Mouse (Mus musculus): ENCODE data around the gene Gemin7. TPM values are rescaled to one million over a fixed set of nuclear protein-coding genes. Genes with fewer than 3 reads are reported as not detected.
A peak's percentile ranks its signal among the peaks of the same experiment; 100 is the strongest.

Gemin7 gene
- polyA plus RNA-seq, 1 experiment from 2014 or later: 144 TPM

DNA sequence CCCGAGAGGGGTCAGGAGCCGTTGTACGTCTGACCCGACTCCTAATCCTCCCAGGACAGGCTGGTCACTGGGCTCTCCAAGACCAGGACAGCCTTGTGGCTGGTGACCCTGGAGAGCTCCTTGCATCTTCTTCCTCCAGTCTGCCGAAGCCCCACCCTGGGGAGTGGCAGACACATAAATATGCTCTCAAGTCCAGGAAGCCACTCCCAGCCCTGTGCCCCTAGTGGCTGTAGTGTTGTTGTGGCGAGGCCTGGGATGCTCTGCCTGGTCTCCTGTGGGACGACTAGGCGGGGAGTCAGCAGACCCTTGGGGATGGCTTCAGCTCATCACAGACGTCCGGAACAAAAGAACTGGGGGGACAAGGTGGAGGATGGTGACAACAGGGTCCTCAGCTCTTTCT lies 46.3 kb downstream of the Gemin7 start:
- Histone ChIP-seq H3K9me3 (ENCODE audit: control insufficient read depth, low read length) (no peaks in the 10 kb centered on the region), H3K27me3 (ENCODE audit: control insufficient read depth, insufficient read depth, low read length) (no peaks in the 10 kb centered on the region), H3K27ac (replicated peaks in 1 of 2; ENCODE audit: control insufficient read depth in 1 of 2, insufficient read depth in 1 of 2, low read depth in 2 of 2, low read length in 2 of 2) (no peak overlapping the region), H3K4me2 (ENCODE audit: low read length) (no peak overlapping the region), H3K4me3 (ENCODE audit: control insufficient read depth in 1 of 2, insufficient read depth in 1 of 2, low read depth in 1 of 2, low read length in 2 of 2) (no peak overlapping the region), H3K9ac (ENCODE audit: low read length) (no peak overlapping the region), H3K4me1 (ENCODE audit: control insufficient read depth in 2 of 2, insufficient read depth in 2 of 2, low read length in 2 of 2) (0 out of 4 replicates have a peak, but pooled peaks cover 0 to under 1% of the 10 kb centered on the region in 2 experiments), H3K36me3 (ENCODE audit: control insufficient read depth, insufficient read depth, low read length) (peaks cover 76% of the 10 kb centered on the region)
- WGBS: 74% methylated on average over 10 of the region's 10 CpGs
- ATAC-seq (ENCODE audit: insufficient number of reproducible peaks, insufficient read depth, low FRiP score, low read depth): no peak

- ATAC-seq (ENCODE audit: insufficient number of reproducible peaks, insufficient read depth, low FRiP score, low read depth): no peak
- no peak overlapping the region for H3K9ac ChIP-seq (ENCODE audit: low read length)
- H3K27ac ChIP-seq (replicated peaks in 1 of 2; ENCODE audit: control insufficient read depth in 1 of 2, insufficient read depth in 1 of 2, low read depth in 2 of 2, low read length in 2 of 2): no peak overlapping the region
- H3K4me1 ChIP-seq (ENCODE audit: control insufficient read depth in 2 of 2, insufficient read depth in 2 of 2, low read length in 2 of 2): peaks cover 11 to 19% of the 10 kb centered on the region in 2 experiments; a peak in 3 of 4 replicates
- peaks cover 54% of the 10 kb centered on the region for H3K27me3 ChIP-seq (ENCODE audit: control insufficient read depth, insufficient read depth, low read length)
- H3K4me2 ChIP-seq (ENCODE audit: low read length): no peak overlapping the region
- H3K9me3 ChIP-seq (ENCODE audit: control insufficient read depth, low read length): no peaks in the 10 kb centered on the region
- peaks cover 19% of the 10 kb centered on the region for H3K36me3 ChIP-seq (ENCODE audit: control insufficient read depth, insufficient read depth, low read length)
- no peak overlapping the region for H3K4me3 ChIP-seq (ENCODE audit: control insufficient read depth in 1 of 2, insufficient read depth in 1 of 2, low read depth in 1 of 2, low read length in 2 of 2)
- 82% methylated on average over 2 of the region's 2 CpGs for WGBS
These were observed 52.3 kb downstream of the Gemin7 start for GRCm38 (mm10) chr7:19525105-19525481.

- H3K9me3 ChIP-seq (ENCODE audit: control insufficient read depth, low read length): no peaks in the 10 kb centered on the region
- peak overlapping the region; percentile 43 to 44 for H3K4me3 ChIP-seq (ENCODE audit: control insufficient read depth in 1 of 2, insufficient read depth in 1 of 2, low read depth in 1 of 2, low read length in 2 of 2)
- no peak for ATAC-seq (ENCODE audit: insufficient number of reproducible peaks, insufficient read depth, low FRiP score, low read depth)
- H3K27me3 ChIP-seq (ENCODE audit: control insufficient read depth, insufficient read depth, low read length): peaks cover 57% of the 10 kb centered on the region
- peaks cover 14% of the 10 kb centered on the region for H3K36me3 ChIP-seq (ENCODE audit: control insufficient read depth, insufficient read depth, low read length)
- H3K4me2 ChIP-seq (ENCODE audit: low read length): peak overlapping the region; percentile 82
- H3K27ac ChIP-seq (replicated peaks in 1 of 2; ENCODE audit: control insufficient read depth in 1 of 2, insufficient read depth in 1 of 2, low read depth in 2 of 2, low read length in 2 of 2): no peak overlapping the region
- WGBS: 17% methylated on average over 24 of the region's 24 CpGs
- H3K4me1 ChIP-seq (ENCODE audit: control insufficient read depth in 2 of 2, insufficient read depth in 2 of 2, low read length in 2 of 2): peaks cover 15 to 24% of the 10 kb centered on the region in 2 experiments; a peak in 3 of 4 replicates
- peak overlapping the region; percentile 54 for H3K9ac ChIP-seq (ENCODE audit: low read length)
These were observed 52.8 kb downstream of the Gemin7 start for GRCm38 (mm10) chr7:19524420-19525104.

- Histone ChIP-seq H3K9ac (ENCODE audit: low read length) (peak overlapping the region; percentile 54), H3K4me1 (ENCODE audit: control insufficient read depth in 2 of 2, insufficient read depth in 2 of 2, low read length in 2 of 2) (peaks cover 15 to 25% of the 10 kb centered on the region in 2 experiments; a peak in 3 of 4 replicates), H3K4me2 (ENCODE audit: low read length) (peak overlapping the region; percentile 82), H3K36me3 (ENCODE audit: control insufficient read depth, insufficient read depth, low read length) (peaks cover 8% of the 10 kb centered on the region), H3K9me3 (ENCODE audit: control insufficient read depth, low read length) (no peaks in the 10 kb centered on the region), H3K27ac (replicated peaks in 1 of 2; ENCODE audit: control insufficient read depth in 1 of 2, insufficient read depth in 1 of 2, low read depth in 2 of 2, low read length in 2 of 2) (no peak overlapping the region), H3K27me3 (ENCODE audit: control insufficient read depth, insufficient read depth, low read length) (peaks cover 64% of the 10 kb centered on the region), H3K4me3 (ENCODE audit: control insufficient read depth in 1 of 2, insufficient read depth in 1 of 2, low read depth in 1 of 2, low read length in 2 of 2) (peak overlapping the region; percentile 43 to 44)
- ATAC-seq (ENCODE audit: insufficient number of reproducible peaks, insufficient read depth, low FRiP score, low read depth): no peak
- WGBS: 1% methylated on average over 64 of the region's 64 CpGs
These were observed 53.5 kb downstream of the Gemin7 start for GRCm38 (mm10) chr7:19523757-19524419.

GRCm38 (mm10) chr7:19523017-19523756 lies 54.2 kb downstream of the Gemin7 start:
- Histone ChIP-seq H3K4me3 (ENCODE audit: control insufficient read depth in 1 of 2, insufficient read depth in 1 of 2, low read depth in 1 of 2, low read length in 2 of 2) (peak overlapping the region; percentile 43 to 44; a peak in 3 of 4 replicates), H3K9ac (ENCODE audit: low read length) (peak overlapping the region; percentile 54), H3K27ac (replicated peaks in 1 of 2; ENCODE audit: control insufficient read depth in 1 of 2, insufficient read depth in 1 of 2, low read depth in 2 of 2, low read length in 2 of 2) (no peak overlapping the region), H3K4me2 (ENCODE audit: low read length) (peak overlapping the region; percentile 82), H3K4me1 (ENCODE audit: control insufficient read depth in 2 of 2, insufficient read depth in 2 of 2, low read length in 2 of 2) (peaks cover 15 to 25% of the 10 kb centered on the region in 2 experiments; a peak in 3 of 4 replicates), H3K36me3 (ENCODE audit: control insufficient read depth, insufficient read depth, low read length) (peaks cover 1% of the 10 kb centered on the region; the same call in 1 of the 2 replicates), H3K9me3 (ENCODE audit: control insufficient read depth, low read length) (no peaks in the 10 kb centered on the region), H3K27me3 (ENCODE audit: control insufficient read depth, insufficient read depth, low read length) (peaks cover 71% of the 10 kb centered on the region)
- 13% methylated on average over 72 of the region's 72 CpGs for WGBS
- no peak for ATAC-seq (ENCODE audit: insufficient number of reproducible peaks, insufficient read depth, low FRiP score, low read depth)

DNA sequence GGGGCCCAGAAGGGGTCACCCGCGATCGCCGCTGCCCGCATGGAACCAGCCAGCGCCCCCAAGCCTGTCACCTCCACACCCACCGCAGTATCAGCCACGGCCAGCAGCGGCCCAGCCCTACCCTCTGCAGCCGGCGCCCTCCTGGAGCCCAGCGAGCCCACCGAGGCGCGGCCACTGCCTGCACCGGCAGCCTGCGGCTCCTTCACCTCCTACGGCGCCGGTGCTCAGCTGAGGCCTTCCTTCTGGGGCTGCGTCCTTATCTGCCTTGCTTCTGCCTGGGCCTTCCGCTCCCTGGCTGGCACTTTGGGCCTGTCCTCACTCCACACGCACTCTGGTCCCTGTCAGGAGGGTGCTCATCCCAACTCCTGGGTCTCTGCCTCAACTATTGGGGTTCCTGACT lies 57.4 kb downstream of the Gemin7 start:
- peak overlapping the region; percentile 72 for H3K4me2 ChIP-seq (ENCODE audit: low read length)
- H3K9ac ChIP-seq (ENCODE audit: low read length): peak overlapping the region; percentile 68
- H3K27ac ChIP-seq (replicated peaks in 1 of 2; ENCODE audit: control insufficient read depth in 1 of 2, insufficient read depth in 1 of 2, low read depth in 2 of 2, low read length in 2 of 2): no peak overlapping the region
- WGBS: 2% methylated on average over 23 of the region's 23 CpGs
- peaks cover 79% of the 10 kb centered on the region for H3K27me3 ChIP-seq (ENCODE audit: control insufficient read depth, insufficient read depth, low read length)
- no peaks in the 10 kb centered on the region for H3K9me3 ChIP-seq (ENCODE audit: control insufficient read depth, low read length)
- H3K4me3 ChIP-seq (ENCODE audit: control insufficient read depth in 1 of 2, insufficient read depth in 1 of 2, low read depth in 1 of 2, low read length in 2 of 2): peak overlapping the region; percentile 24 to 37
- no peak; the same call in 1 of the 2 replicates for ATAC-seq (ENCODE audit: insufficient number of reproducible peaks, insufficient read depth, low FRiP score, low read depth)
- H3K36me3 ChIP-seq (ENCODE audit: control insufficient read depth, insufficient read depth, low read length): no peaks in the 10 kb centered on the region
- H3K4me1 ChIP-seq (ENCODE audit: control insufficient read depth in 2 of 2, insufficient read depth in 2 of 2, low read length in 2 of 2): peaks cover 15 to 29% of the 10 kb centered on the region in 2 experiments; a peak in 3 of 4 replicates

DNA sequence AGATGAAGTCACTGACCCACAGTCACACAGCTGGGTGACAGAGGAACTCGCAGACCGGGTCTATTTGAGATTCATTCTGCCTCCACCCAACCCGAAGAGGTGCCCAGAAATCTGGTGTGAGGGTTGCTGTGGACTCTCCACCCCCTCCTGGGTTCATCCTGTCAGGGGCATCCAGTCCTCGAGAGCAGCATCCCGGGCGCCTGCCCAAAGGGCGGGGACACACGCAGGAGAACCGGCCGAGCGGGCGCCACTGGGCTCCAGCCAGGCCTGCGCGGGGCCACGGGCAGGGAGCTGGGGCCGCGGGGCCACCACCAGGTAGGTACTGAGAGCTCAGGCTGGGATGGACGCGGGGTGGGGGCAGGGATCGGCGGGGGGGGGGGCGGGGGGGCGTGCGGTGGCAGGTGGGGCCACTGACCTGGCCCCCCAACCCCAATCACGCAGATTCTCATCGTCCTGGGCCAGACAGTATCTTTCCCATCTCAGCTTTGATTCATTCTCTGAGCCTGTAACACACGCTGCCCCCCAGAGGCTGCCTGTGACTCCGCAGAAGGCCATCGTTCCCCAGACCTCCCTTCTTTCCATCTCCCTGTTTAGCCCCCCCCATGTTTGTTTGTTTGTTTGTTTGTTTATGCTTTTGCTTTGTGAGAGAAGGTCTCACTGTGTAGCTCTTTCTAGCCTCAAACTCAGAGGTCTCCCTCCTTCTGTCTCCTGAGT lies 59.6 kb downstream of the Gemin7 start, which contains the start of gene Nkpd1:
Gene Nkpd1, plus strand, starts transcription at position 187 of the 714 bp plus-strand sequence.
- Histone ChIP-seq H3K9me3 (ENCODE audit: control insufficient read depth, low read length) (no peaks in the 10 kb centered on the region), H3K36me3 (ENCODE audit: control insufficient read depth, insufficient read depth, low read length) (no peaks in the 10 kb centered on the region), H3K4me3 (ENCODE audit: control insufficient read depth in 1 of 2, insufficient read depth in 1 of 2, low read depth in 1 of 2, low read length in 2 of 2) (no peak within 1 kb of the TSS), H3K4me1 (ENCODE audit: control insufficient read depth in 2 of 2, insufficient read depth in 2 of 2, low read length in 2 of 2) (peaks cover 4 to 11% of the 10 kb centered on the region in 2 experiments; a peak in 3 of 4 replicates), H3K27me3 (ENCODE audit: control insufficient read depth, insufficient read depth, low read length) (peaks cover 57% of the 10 kb centered on the region), H3K4me2 (ENCODE audit: low read length) (peak within 1 kb of the TSS; percentile 44), H3K27ac (replicated peaks in 1 of 2; ENCODE audit: control insufficient read depth in 1 of 2, insufficient read depth in 1 of 2, low read depth in 2 of 2, low read length in 2 of 2) (no peak within 1 kb of the TSS), H3K9ac (ENCODE audit: low read length) (no peak within 1 kb of the TSS; the same call in 1 of the 2 replicates)
- 3% methylated on average over 22 of the region's 29 CpGs for WGBS
- no peak for ATAC-seq (ENCODE audit: insufficient number of reproducible peaks, insufficient read depth, low FRiP score, low read depth)

Measured in heart, embryonic 14.5 days (tissue).